ENCODE assay signal across 26 mouse cellular contexts in genomic region chr5:101024796-101025195, GRCm38 (mm10).
"Had no signal": no experiment of that assay in that cellular context is flagged by ENCODE, and none has a peak within 500 bp of the region (broad histone marks: within the 10 kb centered on the region; RNA-seq: fewer than 3 reads in every experiment).

No protein-coding gene starts in this region.

- H3K4me1 ChIP-seq: intestine, embryonic 15.5 days; liver, embryonic 12.5 days had no signal

- H3K4me3 ChIP-seq: gastrocnemius, adult 2 months; heart, adult 2 months; heart, embryonic 10.5 days; hindbrain, embryonic 10.5 days; hindbrain, embryonic 12.5 days; intestine, embryonic 15.5 days; kidney, embryonic 15.5 days; limb, embryonic 13.5 days; limb, embryonic 15.5 days; liver, embryonic 12.5 days had no signal

- H3K27me3 ChIP-seq: intestine, embryonic 15.5 days; kidney, embryonic 15.5 days; limb, embryonic 15.5 days; liver, embryonic 12.5 days had no signal

- H3K27ac ChIP-seq: gastrocnemius, adult 2 months; heart, adult 2 months; heart, embryonic 10.5 days; hindbrain, embryonic 10.5 days; hindbrain, embryonic 12.5 days; hindbrain, embryonic 14.5 days; intestine, embryonic 15.5 days; kidney, embryonic 15.5 days; kidney, postnatal 0 days; limb, embryonic 13.5 days; limb, embryonic 15.5 days; liver, embryonic 12.5 days; liver, embryonic 14.5 days had no signal

- ATAC-seq: hindbrain, embryonic 16.5 days; inflammation-experienced regulatory T-cells, adult 6 months; intestine, embryonic 15.5 days; liver, embryonic 12.5 days had no signal

- H3K9ac ChIP-seq: hindbrain, embryonic 12.5 days; hindbrain, embryonic 14.5 days; intestine, embryonic 15.5 days; kidney, embryonic 15.5 days; limb, embryonic 13.5 days; limb, embryonic 15.5 days; liver, embryonic 12.5 days; liver, embryonic 14.5 days had no signal

- DNase-seq: gastrocnemius, adult 2 months; gastrocnemius, postnatal 10 days; gastrocnemius, postnatal 25 days; heart, adult 2 months; heart, postnatal 10 days; kidney, adult 11 months; kidney, adult 2 months; kidney, adult 9 months; kidney, postnatal 14 days; kidney, postnatal 36 days; layer of hippocampus, adult 9-11 months; layer of hippocampus, postnatal 36 days; left cerebral cortex, postnatal 4 days had no signal

- H3K36me3 ChIP-seq: heart, embryonic 10.5 days; hindbrain, embryonic 10.5 days; hindbrain, embryonic 12.5 days; intestine, embryonic 15.5 days; kidney, embryonic 15.5 days; limb, embryonic 13.5 days; limb, embryonic 15.5 days; liver, embryonic 12.5 days had no signal

- H3K9me3 ChIP-seq: heart, embryonic 10.5 days; hindbrain, embryonic 10.5 days; hindbrain, embryonic 12.5 days; intestine, embryonic 15.5 days; kidney, embryonic 15.5 days; limb, embryonic 13.5 days; limb, embryonic 15.5 days; liver, embryonic 12.5 days had no signal

- H3K4me2 ChIP-seq: hindbrain, embryonic 12.5 days; hindbrain, embryonic 14.5 days; intestine, embryonic 15.5 days; kidney, embryonic 15.5 days; limb, embryonic 13.5 days; limb, embryonic 15.5 days; liver, embryonic 12.5 days had no signal
